Mouse (Mus musculus): ENCODE data around the gene Pdzd8. TPM values are rescaled to one million over a fixed set of nuclear protein-coding genes. Genes with fewer than 3 reads are reported as not detected.

Pdzd8 gene
- total RNA-seq, 2 experiments from 2014 or later, result 10.3 to 13.3 TPM

DNA sequence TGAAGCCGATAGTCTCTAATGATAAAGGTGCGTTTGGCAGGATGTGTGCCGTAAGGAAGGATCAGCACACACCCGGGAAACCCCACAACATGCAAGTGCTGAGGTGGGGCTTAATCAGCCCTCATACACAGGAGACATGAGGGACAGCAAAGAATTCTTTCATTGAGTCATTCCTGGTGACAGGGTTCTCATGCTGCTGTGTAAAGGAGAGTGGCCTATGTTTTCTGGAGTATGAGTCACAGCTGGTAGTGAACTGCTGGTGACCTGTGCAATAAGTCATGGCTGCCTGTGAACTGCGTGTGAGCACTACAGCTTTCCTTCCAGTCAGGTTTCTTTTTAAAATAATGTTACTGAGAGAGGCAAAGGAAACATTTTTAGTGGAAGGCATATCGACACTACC is 55.8 kb downstream of the Pdzd8 start:
- intact Hi-C loops (cut with DNase I), result no loop called here
- no peak for DNase-seq

- intact Hi-C loops (cut with DNase I), result no loop called here
- DNase-seq, result no peak
Measured at GRCm38 (mm10) chr19:59289042-59289441, 56.5 kb downstream of the Pdzd8 start.

- intact Hi-C loops (cut with DNase I), result no loop called here
Measured at GRCm38 (mm10) chr19:59282001-59282400, 63.6 kb downstream of the Pdzd8 start.

DNA sequence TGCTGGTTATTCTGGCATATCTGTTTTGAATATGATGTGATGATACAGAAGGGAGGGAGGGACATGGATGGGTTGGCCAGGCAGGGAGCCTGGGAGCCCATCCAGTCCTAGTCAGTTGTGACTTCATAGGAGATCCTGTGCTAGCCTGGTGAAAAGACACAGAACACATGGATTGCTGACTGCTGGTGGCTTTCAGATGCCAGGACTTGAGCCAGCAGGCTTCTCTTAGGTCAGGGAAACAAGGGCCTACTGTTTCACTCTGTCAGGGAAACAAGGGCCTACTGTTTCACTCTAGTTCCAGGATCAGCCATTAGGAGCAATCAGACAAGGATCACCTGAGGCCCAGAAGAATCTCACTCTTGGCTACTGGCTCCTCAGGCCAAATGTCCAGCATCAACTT is 64.7 kb downstream of the Pdzd8 start:
- no peak for DNase-seq
- intact Hi-C loops (cut with DNase I), result no loop called here

More at GRCm38 (mm10) chr19:59282001-59282400, 63.6 kb downstream of the Pdzd8 start:
- no peak for DNase-seq

DNA sequence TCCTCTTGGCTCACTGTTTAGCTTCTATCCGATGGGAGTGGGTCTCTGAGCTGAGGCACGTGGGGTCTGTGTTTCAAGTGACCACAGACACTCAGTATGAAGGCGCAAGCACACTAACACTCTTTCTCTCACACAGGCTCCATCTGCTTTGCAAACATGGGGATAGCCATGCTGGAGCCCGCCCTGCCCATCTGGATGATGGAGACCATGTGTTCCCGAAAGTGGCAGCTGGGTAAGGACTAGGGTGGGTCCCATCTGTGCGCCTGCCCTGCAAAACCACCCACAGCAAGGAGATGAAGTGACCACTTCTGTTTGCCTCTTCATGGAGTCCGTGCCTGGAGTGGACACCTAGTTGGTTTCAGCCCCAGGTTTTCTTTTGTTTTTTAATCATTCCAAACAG is 69.2 kb downstream of the Pdzd8 start:
- no peak for DNase-seq
- intact Hi-C loops (cut with DNase I), result no loop called here

DNA sequence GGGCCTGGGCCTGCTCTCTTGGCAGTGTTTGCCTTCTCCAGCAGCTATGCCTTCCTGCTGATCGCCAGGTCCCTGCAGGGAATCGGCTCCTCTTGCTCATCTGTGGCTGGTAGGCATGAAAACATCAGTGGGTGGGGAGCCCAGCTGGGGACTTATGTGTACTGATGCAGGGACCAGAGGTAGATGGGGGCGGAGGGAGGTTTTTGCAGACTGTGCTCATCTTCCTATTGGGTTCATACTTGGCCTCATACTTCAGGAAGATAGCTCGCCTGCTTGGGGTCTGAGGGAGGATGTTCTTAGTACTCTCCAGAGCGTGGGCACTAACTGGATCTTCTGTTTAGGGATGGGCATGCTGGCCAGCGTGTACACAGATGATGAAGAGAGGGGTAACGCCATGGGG is 72.4 kb downstream of the Pdzd8 start:
- intact Hi-C loops (cut with DNase I), result no loop called here
- no peak for DNase-seq

GRCm38 (mm10) chr19:59267417-59267963 is 78.1 kb downstream of the Pdzd8 start:
- intact Hi-C loops (cut with DNase I), result no loop called here
- DNase-seq, result no peak

DNA sequence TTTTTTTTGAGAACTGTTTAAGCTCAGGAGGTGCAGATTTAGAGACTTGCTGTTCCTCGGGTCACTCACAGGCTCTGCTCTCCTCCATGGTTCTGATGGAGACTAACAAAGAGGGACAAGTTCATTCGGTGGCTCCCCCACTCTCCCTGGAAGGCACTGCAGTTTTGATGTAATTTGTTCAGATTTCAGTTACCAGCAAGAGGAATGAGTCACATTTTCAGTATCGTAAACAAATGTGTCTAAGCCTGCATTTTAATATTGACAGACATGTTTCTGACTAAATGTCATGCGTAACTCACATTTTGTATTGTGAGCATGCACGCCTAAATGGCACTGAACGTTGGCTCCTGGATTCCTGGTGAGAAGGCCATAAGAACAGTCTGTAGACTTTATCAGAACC is 79.7 kb downstream of the Pdzd8 start:
- intact Hi-C loops (cut with DNase I), result no loop called here
- DNase-seq, result no peak

- DNase-seq, result no peak
Measured at GRCm38 (mm10) chr19:59264838-59265532, 80.6 kb downstream of the Pdzd8 start.

GRCm38 (mm10) chr19:59263171-59263570 is 82.4 kb downstream of the Pdzd8 start:
- intact Hi-C loops (cut with DNase I), result no loop called here

More at GRCm38 (mm10) chr19:59264838-59265532, 80.6 kb downstream of the Pdzd8 start:
- intact Hi-C loops (cut with DNase I), result no loop called here

GRCm38 (mm10) chr19:59261604-59262003 is 84.0 kb downstream of the Pdzd8 start:
- intact Hi-C loops (cut with DNase I), result no loop called here
- DNase-seq, result no peak

More at GRCm38 (mm10) chr19:59263171-59263570, 82.4 kb downstream of the Pdzd8 start:
- no peak for DNase-seq

DNA sequence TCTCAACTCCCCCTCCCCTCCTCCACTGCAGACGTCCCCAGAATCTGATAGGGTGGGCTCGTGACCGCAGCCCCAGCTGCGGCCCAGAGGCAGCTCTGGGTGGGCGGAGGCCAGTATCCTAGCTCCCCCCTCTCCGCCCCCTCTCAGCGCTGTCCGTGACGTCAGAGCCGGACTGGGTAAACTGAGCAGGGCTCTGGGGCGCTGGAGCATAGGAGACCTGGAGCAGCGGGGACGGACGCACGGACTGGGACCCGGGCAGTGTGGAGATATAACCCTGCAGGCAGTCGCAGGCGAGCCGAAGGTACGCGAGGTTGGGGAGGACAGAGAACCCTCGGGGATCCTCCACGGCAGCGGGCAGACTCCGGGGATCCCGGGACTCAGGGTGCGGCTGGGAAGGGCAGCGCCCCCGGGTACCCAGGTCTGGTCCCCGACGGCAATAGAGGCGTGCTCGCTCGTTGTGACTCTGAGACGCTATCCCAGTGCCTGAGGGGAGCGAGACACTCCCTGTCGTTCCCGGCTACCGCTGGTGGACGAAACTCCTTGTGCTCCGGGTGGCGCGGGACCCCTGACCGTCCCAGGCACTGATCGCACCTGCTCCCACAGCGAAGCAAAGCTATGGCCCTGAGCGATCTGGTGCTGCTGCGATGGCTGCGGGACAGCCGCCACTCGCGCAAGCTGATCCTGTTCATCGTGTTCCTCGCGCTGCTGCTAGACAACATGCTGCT is 84.7 kb downstream of the Pdzd8 start, which contains the start of gene Slc18a2:
Gene Slc18a2 (plus strand): TSS at position 179 of the 725 bp plus-strand sequence.
- DNase-seq, result no peak
- intact Hi-C loops (cut with DNase I), result no loop called here

- intact Hi-C loops (cut with DNase I), result no loop called here
- DNase-seq, result no peak
Measured at GRCm38 (mm10) chr19:59259633-59260032, 85.9 kb downstream of the Pdzd8 start.

DNA sequence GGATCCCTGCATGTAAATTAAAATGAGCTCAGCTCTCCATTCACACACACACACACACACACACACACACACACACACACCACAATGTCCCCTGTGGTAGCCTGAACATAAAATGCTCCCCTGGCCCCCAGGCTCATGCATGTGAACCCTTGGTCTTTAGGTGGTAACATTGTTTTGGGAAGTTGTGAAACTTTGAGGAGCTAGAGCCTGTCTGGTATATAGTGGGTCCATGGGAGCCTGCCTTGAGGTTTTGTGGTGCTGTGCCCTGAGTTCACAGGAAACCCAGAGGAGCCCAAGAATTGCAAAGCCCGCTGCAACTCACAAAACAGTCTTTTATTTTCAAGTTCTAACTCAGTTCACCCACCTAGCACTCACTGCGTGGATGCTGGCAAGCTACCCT is 92.9 kb downstream of the Pdzd8 start:
- DNase-seq, result no peak
- intact Hi-C loops (cut with DNase I), result no loop called here

DNA sequence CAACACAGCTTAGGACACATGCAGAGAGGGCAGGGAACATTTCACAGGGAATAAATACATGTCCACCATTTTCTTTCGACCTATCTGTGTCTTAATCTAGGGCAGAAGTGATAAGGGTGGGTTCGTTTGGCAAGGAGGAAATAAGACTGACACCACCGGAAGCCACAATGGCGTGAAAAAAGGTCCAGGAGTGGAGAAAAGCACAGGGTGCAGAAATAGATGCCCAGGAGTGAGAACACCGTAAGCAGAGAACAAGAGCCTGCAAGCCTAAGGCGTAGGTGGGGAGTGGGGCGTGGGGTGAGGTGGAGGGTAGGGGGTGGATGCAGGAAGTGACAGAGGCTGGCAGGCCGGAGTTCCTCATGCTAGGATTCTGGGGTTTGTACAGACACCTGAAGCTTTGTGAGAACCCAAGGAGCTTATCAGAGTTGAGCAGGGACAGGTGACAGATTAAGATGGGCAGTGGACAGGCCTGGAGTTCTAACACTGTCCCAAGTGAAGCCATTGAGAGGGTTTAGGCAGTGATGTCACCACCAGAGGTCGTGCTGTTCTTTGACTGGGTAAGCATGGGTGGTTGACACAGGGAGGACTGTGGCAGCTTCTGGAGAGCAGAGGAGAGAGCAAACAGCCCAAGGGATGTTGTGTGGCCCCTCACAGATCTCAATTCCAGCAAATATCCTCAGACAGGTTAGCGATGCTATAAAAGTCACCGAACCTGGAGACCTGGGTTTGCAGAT is 96.9 kb downstream of the Pdzd8 start:
- intact Hi-C loops (cut with DNase I), result loop anchor here (5.0 to 10.0 kb wide), 2 partner anchors 54 to 136 kb away; no protein-coding TSS in a partner anchor

DNA sequence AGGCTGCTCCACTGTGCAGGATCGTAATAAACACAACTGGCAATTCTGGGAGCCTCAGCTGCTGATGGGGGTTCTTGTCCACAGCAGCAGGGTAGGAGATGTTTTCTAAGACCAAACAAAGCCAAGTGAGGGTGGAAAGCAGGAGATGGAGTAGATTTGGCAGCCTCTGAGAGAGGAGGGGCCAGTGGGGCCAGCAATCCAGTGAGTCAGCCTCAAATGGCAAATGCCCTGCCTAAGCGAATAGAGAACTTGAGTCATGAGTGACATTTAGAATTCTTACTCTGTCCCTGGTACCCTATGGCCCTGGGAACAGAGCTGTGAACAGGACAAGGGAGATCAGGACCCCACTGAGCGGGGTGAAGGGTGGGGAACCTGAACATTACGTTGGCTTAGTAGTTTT is 97.4 kb downstream of the Pdzd8 start:
- intact Hi-C loops (cut with DNase I), result loop anchor here (5.0 to 10.0 kb wide), 2 partner anchors 54 to 137 kb away; no protein-coding TSS in a partner anchor

More for the DNA sequence above, 96.9 kb downstream of the Pdzd8 start:
- DNase-seq, result no peak

More for the DNA sequence above, 97.4 kb downstream of the Pdzd8 start:
- DNase-seq, result no peak

Other genes with a start within 250 kb of the Pdzd8 start
- not detected for gene Vax1, start 175.7 kb downstream of the Pdzd8 start, total RNA-seq (2021)
- gene Kcnk18, start 126.6 kb downstream of the Pdzd8 start, total RNA-seq (2021), result not detected
- gene Slc18a2, start 84.9 kb downstream of the Pdzd8 start, total RNA-seq (2021), result under 1 TPM; 0.12 to 0.15 TPM
- gene Rps12-ps3, start 23.5 kb downstream of the Pdzd8 start, total RNA-seq (2021), result 100 to 1,000 TPM; 252 to 259 TPM
- under 1 TPM; 0.10 to 0.56 TPM for gene Emx2, start 112.6 kb upstream of the Pdzd8 start, total RNA-seq (2021)